Mouse (Mus musculus): ENCODE data around the gene Nalcn.

DNA sequence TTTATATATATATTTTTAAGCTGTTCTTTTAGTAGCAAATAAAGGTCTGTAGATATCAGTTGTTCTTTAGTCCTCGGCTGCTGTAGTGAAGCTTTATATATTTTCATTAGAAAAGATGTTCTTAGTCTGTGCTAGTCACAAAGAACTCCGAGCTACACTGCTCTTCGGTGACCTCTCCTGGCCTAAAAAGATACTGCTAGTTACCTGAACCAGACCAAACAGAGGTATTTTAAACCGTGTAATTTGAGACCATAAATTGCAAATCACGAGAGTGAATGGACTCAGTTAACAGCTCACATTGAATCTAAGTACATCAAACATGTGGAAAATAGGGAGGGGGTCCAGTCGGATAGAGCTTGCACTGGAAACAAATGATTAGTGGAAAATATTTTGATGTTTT is 274.0 kb downstream of the Nalcn start:
- TF ChIP-seq POLR2A (IDR thresholded peaks at IDR 0.05; ENCODE audit: insufficient read depth, low read depth, low read length) = no peak
- TF ChIP-seq EP300 (IDR thresholded peaks at IDR 0.05; ENCODE audit: insufficient read depth, low read depth, low read length) = no peak
